Mouse (Mus musculus) lung, adult 2 months (tissue): ENCODE measurements around the gene Atf4.

Experiments
- CTCF ChIP-seq: fragments of 200-500 bp; IDR thresholded peaks from 2 replicates; pipeline ENCODE4 v1.5.1; 2011; ENCODE audit warnings: mild to moderate bottlenecking, low read length, control low read depth; ENCODE audit not compliant: insufficient read depth
- POLR2A ChIP-seq: fragments of 200-500 bp; IDR thresholded peaks from 2 replicates; pipeline ENCODE4 v1.6.1; 2011; ENCODE audit warnings: low read depth, mild to moderate bottlenecking, control low read depth, low read length, borderline replicate concordance; ENCODE audit errors: extremely low read depth

DNA sequence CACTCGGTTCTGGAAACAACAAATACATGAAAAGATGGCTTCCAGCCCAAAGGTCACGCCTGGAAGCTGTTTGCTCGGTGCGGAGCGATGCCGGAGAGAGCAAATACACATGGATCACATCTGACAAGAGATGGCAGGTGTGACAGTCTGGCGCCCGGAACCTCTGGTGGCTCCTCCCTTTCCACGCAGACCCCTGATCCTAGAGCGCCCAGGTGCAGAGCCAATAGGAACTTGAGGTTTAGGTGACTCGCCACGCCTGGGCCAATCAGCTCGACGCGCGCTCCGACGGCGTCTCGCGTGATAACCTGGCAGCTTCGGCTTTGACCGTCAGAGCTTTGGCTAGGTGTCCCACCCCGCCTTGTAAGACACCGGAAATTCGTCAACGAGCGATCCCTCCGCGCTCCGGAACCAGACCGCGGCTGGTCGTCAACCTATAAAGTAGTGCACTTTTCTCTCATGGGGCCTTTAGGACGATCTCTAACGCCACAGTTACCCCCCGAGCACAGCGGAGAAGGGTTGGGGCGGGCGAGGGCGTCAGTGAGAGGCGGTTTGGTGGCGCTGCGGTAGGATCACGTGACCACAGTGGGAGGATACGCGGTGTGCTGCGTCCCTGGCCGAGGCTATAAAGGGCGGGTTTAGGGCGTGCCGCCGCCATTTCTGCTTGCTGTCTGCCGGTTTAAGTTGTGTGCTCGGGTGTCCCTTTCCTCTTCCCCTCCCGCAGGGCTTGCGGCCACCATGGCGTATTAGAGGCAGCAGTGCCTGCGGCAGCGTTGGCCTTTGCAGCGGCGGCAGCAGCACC is at the start of gene Atf4:
- TF ChIP-seq CTCF (no peak), POLR2A (peak; percentile 100)
